14 mouse cellular contexts compared by ENCODE assay signal in genomic region chr1:62860327-62860726, GRCm38 (mm10).
DNase-seq lines count a peak whose midpoint lies in the region; ATAC-seq and TF ChIP-seq lines count a peak whose summit lies in the region.
"Had no signal": no experiment of that assay in that cellular context is flagged by ENCODE, and none has a peak within 500 bp of the region (broad histone marks: within the 10 kb centered on the region; RNA-seq: fewer than 3 reads in every experiment).

No protein-coding gene starts in this region.

- no peaks in the 10 kb centered on the region for H3K27me3 ChIP-seq in hindbrain, embryonic 13.5 days
- no peaks in the 10 kb centered on the region for H3K27me3 ChIP-seq in hindbrain, embryonic 11.5 days (ENCODE audit: control insufficient read depth, insufficient read depth, low read length)
- no peaks in the 10 kb centered on the region for H3K27me3 ChIP-seq in hindbrain, embryonic 14.5 days (ENCODE audit: control insufficient read depth, insufficient read depth, low read length)
- H3K27me3 ChIP-seq: CH12.LX; limb, embryonic 13.5 days had no signal

- DNase-seq in hindbrain, embryonic 11.5 days (ENCODE audit: low spot score) = no peak
- DNase-seq in 3T3-L1 (ENCODE audit: low read depth, low spot score) = peak; percentile 26
- peak; percentile 43 for DNase-seq in brain, embryonic 14.5 days (ENCODE audit: low read depth)
- DNase-seq in hindbrain, embryonic 14.5 days (ENCODE audit: low spot score) = no peak
- DNase-seq in yolk sac, embryonic 10.5 days (ENCODE audit: low spot score) = no peak
- no peak for DNase-seq in right cerebral cortex, postnatal 14 days
- DNase-seq: adrenal gland, postnatal 25 days; cerebellum, adult 11 months; right cerebral cortex, postnatal 25 days had no signal

- H3K4me2 ChIP-seq in hindbrain, embryonic 13.5 days = no peak overlapping the region
- no peak overlapping the region for H3K4me2 ChIP-seq in hindbrain, embryonic 11.5 days (replicated peaks; ENCODE audit: low read depth, low read length)
- H3K4me2 ChIP-seq in hindbrain, embryonic 14.5 days (replicated peaks) = no peak overlapping the region; the same call in 1 of the 2 replicates

- H3K4me3 ChIP-seq in hindbrain, embryonic 13.5 days = no peak overlapping the region
- H3K4me3 ChIP-seq in hindbrain, embryonic 11.5 days (ENCODE audit: low read depth, low read length) = no peak overlapping the region
- H3K4me3 ChIP-seq in hindbrain, embryonic 14.5 days (replicated peaks; ENCODE audit: low read length) = no peak overlapping the region
- H3K4me3 ChIP-seq: limb, embryonic 13.5 days had no signal

- H3K9me3 ChIP-seq in hindbrain, embryonic 13.5 days = 0 out of 2 replicates have a peak, but pooled peaks cover 8% of the 10 kb centered on the region
- no peaks in the 10 kb centered on the region for H3K9me3 ChIP-seq in hindbrain, embryonic 11.5 days (ENCODE audit: control insufficient read depth, low read length)
- H3K9me3 ChIP-seq in hindbrain, embryonic 14.5 days (ENCODE audit: control insufficient read depth, low read length) = peaks cover 11% of the 10 kb centered on the region
- H3K9me3 ChIP-seq: limb, embryonic 13.5 days had no signal

- peaks cover 10% of the 10 kb centered on the region for H3K4me1 ChIP-seq in hindbrain, embryonic 13.5 days (replicated peaks)
- H3K4me1 ChIP-seq in hindbrain, embryonic 11.5 days (replicated peaks; ENCODE audit: control insufficient read depth, insufficient read depth, low read length) = no peaks in the 10 kb centered on the region
- no peaks in the 10 kb centered on the region; the same call in 1 of the 2 replicates for H3K4me1 ChIP-seq in hindbrain, embryonic 14.5 days (replicated peaks; ENCODE audit: control insufficient read depth, insufficient read depth, low read length)

- 62% methylated on average over 5 of the region's 5 CpGs for WGBS in hindbrain, embryonic 13.5 days
- WGBS in hindbrain, embryonic 11.5 days = 68% methylated on average over 5 of the region's 5 CpGs
- WGBS in hindbrain, embryonic 14.5 days = 62% methylated on average over 5 of the region's 5 CpGs

- H3K36me3 ChIP-seq in hindbrain, embryonic 13.5 days = no peaks in the 10 kb centered on the region
- H3K36me3 ChIP-seq in hindbrain, embryonic 11.5 days (ENCODE audit: control insufficient read depth, insufficient read depth, low read length) = no peaks in the 10 kb centered on the region
- H3K36me3 ChIP-seq in hindbrain, embryonic 14.5 days (replicated peaks; ENCODE audit: control insufficient read depth, insufficient read depth) = no peaks in the 10 kb centered on the region
- H3K36me3 ChIP-seq: limb, embryonic 13.5 days had no signal

- no peak for TF ChIP-seq CTCF in brain, embryonic 14.5 days (IDR thresholded peaks at IDR 0.05; ENCODE audit: borderline replicate concordance, extremely low read depth, insufficient read depth, insufficient read length)

- TF ChIP-seq POLR2A in brain, embryonic 14.5 days (IDR thresholded peaks at IDR 0.05; ENCODE audit: borderline replicate concordance, extremely low read depth, insufficient read depth, insufficient read length, poor library complexity, severe bottlenecking) = no peak

- no peak overlapping the region for H3K9ac ChIP-seq in hindbrain, embryonic 13.5 days
- no peak overlapping the region for H3K9ac ChIP-seq in hindbrain, embryonic 11.5 days (ENCODE audit: low read depth, low read length)
- H3K9ac ChIP-seq in hindbrain, embryonic 14.5 days = no peak overlapping the region
- H3K9ac ChIP-seq: limb, embryonic 13.5 days had no signal

- H3K27ac ChIP-seq in hindbrain, embryonic 13.5 days = peak overlapping the region; percentile 64; the same call in 1 of the 2 replicates
- H3K27ac ChIP-seq in hindbrain, embryonic 11.5 days (ENCODE audit: low read depth, low read length) = no peak overlapping the region
- no peak overlapping the region for H3K27ac ChIP-seq in hindbrain, embryonic 14.5 days

- 0 out of 2 replicates have a peak, but pooled peaks have one; percentile 43 for ATAC-seq in hindbrain, embryonic 13.5 days (ENCODE audit: low FRiP score)
- ATAC-seq in hindbrain, embryonic 11.5 days (ENCODE audit: low FRiP score) = no peak
- ATAC-seq in hindbrain, embryonic 14.5 days (ENCODE audit: low FRiP score) = peak; percentile 27; the same call in 1 of the 2 replicates
- ATAC-seq: forebrain, embryonic 14.5 days; intestine, postnatal 0 days had no signal

Comparison
In these comparisons a context has a peak if more than half of its experiments do, and no peak if none do; other contexts are left out.
1. DNase-seq: peak in 3T3-L1 (single experiment) and brain, embryonic 14.5 days (single experiment); none in hindbrain, embryonic 11.5 days (single experiment), hindbrain, embryonic 14.5 days (single experiment), yolk sac, embryonic 10.5 days (single experiment) and right cerebral cortex, postnatal 14 days (single experiment).